Mouse (Mus musculus): ENCODE measurements around the gene Chst11. TPM values are rescaled to one million over a fixed set of nuclear protein-coding genes. Genes with fewer than 3 reads are reported as not detected.

The Chst11 gene
- total RNA-seq, 2 experiments from 2014 or later: 2.8 to 3.4 TPM

- intact Hi-C loops (cut with DNase I): no loop called here
- no peak for DNase-seq (ENCODE audit: low spot score)
Observed at GRCm38 (mm10) chr10:83186167-83186566, 200.9 kb downstream of the Chst11 start.

- no peak for DNase-seq (ENCODE audit: low spot score)
- intact Hi-C loops (cut with DNase I): no loop called here
Observed at GRCm38 (mm10) chr10:83186984-83187383, 201.7 kb downstream of the Chst11 start.

- intact Hi-C loops (cut with DNase I): no loop called here
- no peak for DNase-seq (ENCODE audit: low spot score)
Observed at GRCm38 (mm10) chr10:83189071-83189470, 203.8 kb downstream of the Chst11 start.

- intact Hi-C loops (cut with DNase I): no loop called here
Observed at GRCm38 (mm10) chr10:83191476-83191875, 206.2 kb downstream of the Chst11 start.

GRCm38 (mm10) chr10:83191982-83192381 is 206.7 kb downstream of the Chst11 start:
- DNase-seq (ENCODE audit: low spot score): no peak
- intact Hi-C loops (cut with DNase I): no loop called here

More at GRCm38 (mm10) chr10:83191476-83191875, 206.2 kb downstream of the Chst11 start:
- no peak for DNase-seq (ENCODE audit: low spot score)

GRCm38 (mm10) chr10:83197690-83198336 is 212.5 kb downstream of the Chst11 start:
- peak; percentile 39 for DNase-seq (ENCODE audit: low spot score)
- intact Hi-C loops (cut with DNase I): loop anchor here (5.0 kb wide), 1 partner anchor 211 kb away; the partner anchor contains the start of gene Chst11

GRCm38 (mm10) chr10:83198692-83199091 is 213.4 kb downstream of the Chst11 start:
- intact Hi-C loops (cut with DNase I): loop anchor here (5.0 kb wide), 1 partner anchor 211 kb away; the partner anchor contains the start of gene Chst11
- DNase-seq (ENCODE audit: low spot score): no peak

- no peak for DNase-seq (ENCODE audit: low spot score)
- intact Hi-C loops (cut with DNase I): loop anchor here (5.0 kb wide), 1 partner anchor 212 kb away; the partner anchor contains the start of gene Chst11
Observed at GRCm38 (mm10) chr10:83199290-83199689, 214.0 kb downstream of the Chst11 start.

GRCm38 (mm10) chr10:83201525-83201924 is 216.2 kb downstream of the Chst11 start:
- intact Hi-C loops (cut with DNase I): loop anchor here (2.0 kb wide), 1 partner anchor 293 kb away; no protein-coding TSS in a partner anchor
- no peak for DNase-seq (ENCODE audit: low spot score)

GRCm38 (mm10) chr10:83202906-83203702 is 217.8 kb downstream of the Chst11 start:
- DNase-seq (ENCODE audit: low spot score): no peak
- intact Hi-C loops (cut with DNase I): no loop called here

- intact Hi-C loops (cut with DNase I): no loop called here
- no peak for DNase-seq (ENCODE audit: low spot score)
Observed at GRCm38 (mm10) chr10:83208436-83208835, 223.1 kb downstream of the Chst11 start.

- no peak for DNase-seq (ENCODE audit: low spot score)
- intact Hi-C loops (cut with DNase I): no loop called here
Observed at GRCm38 (mm10) chr10:83209388-83209787, 224.1 kb downstream of the Chst11 start.

- intact Hi-C loops (cut with DNase I): no loop called here
- no peak for DNase-seq (ENCODE audit: low spot score)
Observed at GRCm38 (mm10) chr10:83210122-83210521, 224.8 kb downstream of the Chst11 start.

GRCm38 (mm10) chr10:83210968-83211583 is 225.8 kb downstream of the Chst11 start:
- intact Hi-C loops (cut with DNase I): no loop called here
- DNase-seq (ENCODE audit: low spot score): no peak

- intact Hi-C loops (cut with DNase I): no loop called here
Observed at GRCm38 (mm10) chr10:83212618-83213017, 227.3 kb downstream of the Chst11 start.

GRCm38 (mm10) chr10:83215559-83215958 is 230.3 kb downstream of the Chst11 start:
- DNase-seq (ENCODE audit: low spot score): no peak
- intact Hi-C loops (cut with DNase I): no loop called here

More at GRCm38 (mm10) chr10:83212618-83213017, 227.3 kb downstream of the Chst11 start:
- no peak for DNase-seq (ENCODE audit: low spot score)

- intact Hi-C loops (cut with DNase I): no loop called here
- peak; percentile 43 for DNase-seq (ENCODE audit: low spot score)
Observed at GRCm38 (mm10) chr10:83217256-83217655, 232.0 kb downstream of the Chst11 start.

GRCm38 (mm10) chr10:83218778-83219177 is 233.5 kb downstream of the Chst11 start:
- DNase-seq (ENCODE audit: low spot score): no peak
- intact Hi-C loops (cut with DNase I): no loop called here

GRCm38 (mm10) chr10:83219729-83220128 is 234.4 kb downstream of the Chst11 start:
- no peak for DNase-seq (ENCODE audit: low spot score)
- intact Hi-C loops (cut with DNase I): no loop called here

GRCm38 (mm10) chr10:83220217-83220616 is 234.9 kb downstream of the Chst11 start:
- DNase-seq (ENCODE audit: low spot score): no peak
- intact Hi-C loops (cut with DNase I): no loop called here
